Mouse (Mus musculus) CH12.LX (cell line): Measurements from ENCODE around the gene Rfxap. TPM values are rescaled to one million over a fixed set of nuclear protein-coding genes. Genes with fewer than 3 reads are reported as not detected.

Experiments used
- DNase-seq: peaks from one replicate; pipeline ENCODE4 v3.0.0-alpha.2; 2013; ENCODE audit errors: extremely low read depth
- H3K27ac ChIP-seq: 2 replicates; pipeline ENCODE4 v1.5.1; 2012; ENCODE audit warnings: low read depth, mild to moderate bottlenecking, control low read depth, moderate library complexity; ENCODE audit not compliant: insufficient read depth
- H3K27me3 ChIP-seq: replicated peaks from 2 replicates; pipeline ENCODE3; 2012; ENCODE audit warnings: inconsistent platforms
- H3K36me3 ChIP-seq, 2 experiments: replicated peaks in 1 of 2; 2 replicates each; pipeline versions ENCODE3 to v1.6.1; 2012; ENCODE audit warnings: inconsistent platforms in 1 of 2, low read length in 1 of 2, mild to moderate bottlenecking in 1 of 2, mixed read lengths in 1 of 2, moderate library complexity in 1 of 2; ENCODE audit not compliant: control insufficient read depth in 1 of 2, insufficient read depth in 1 of 2
- H3K4me1 ChIP-seq, 2 experiments: 2 replicates each; pipeline ENCODE4 v1.6.1; 2012; ENCODE audit warnings: inconsistent platforms in 1 of 2, moderate library complexity in 1 of 2; ENCODE audit not compliant: insufficient read depth in 2 of 2, control insufficient read depth in 1 of 2
- H3K4me2 ChIP-seq: 2 replicates; pipeline ENCODE4 v1.6.1; 2012; ENCODE audit warnings: low read depth, mild to moderate bottlenecking, control low read depth; ENCODE audit not compliant: poor library complexity, insufficient read depth, severe bottlenecking
- H3K4me3 ChIP-seq, 3 experiments: fragments of 150-350 bp in 1 of 3; sonication (generic) in 1 of 3; replicated peaks in 1 of 3; 2 replicates each; pipeline versions ENCODE3 to v1.5.1; 2011 to 2012; ENCODE audit warnings: low read depth in 2 of 3, low read length in 2 of 3, mild to moderate bottlenecking in 2 of 3, moderate library complexity in 2 of 3, control low read depth in 1 of 3, improper control_type of control experiment in 1 of 3, inconsistent platforms in 1 of 3, mixed read lengths in 1 of 3; ENCODE audit not compliant: poor library complexity in 1 of 3
- H3K79me2 ChIP-seq: replicated peaks from 2 replicates; pipeline ENCODE4 v1.6.1; 2012; ENCODE audit warnings: mild to moderate bottlenecking, moderate library complexity; ENCODE audit not compliant: control insufficient read depth, poor library complexity, insufficient read depth, severe bottlenecking; ENCODE audit errors: extremely low read depth
- H3K9ac ChIP-seq: 2 replicates; pipeline ENCODE4 v1.6.1; 2012; ENCODE audit warnings: low read depth, mild to moderate bottlenecking, control low read depth, moderate library complexity; ENCODE audit not compliant: insufficient read depth
- H3K9me3 ChIP-seq: replicated peaks from 2 replicates; pipeline ENCODE3; 2012; ENCODE audit warnings: low read length, inconsistent platforms, mixed read lengths
- CHD1 ChIP-seq: IDR thresholded peaks from 2 replicates; pipeline ENCODE4 v1.6.1; 2012; ENCODE audit warnings: low read depth, low read length, improper control_type of control experiment, inconsistent platforms
- CHD2 ChIP-seq: IDR thresholded peaks from 2 replicates; pipeline ENCODE4 v1.6.1; 2011; ENCODE audit warnings: low read length, improper control_type of control experiment
- CTCF ChIP-seq, 2 experiments: IDR thresholded peaks in 1 of 2; conservative IDR thresholded peaks in 1 of 2; 2 replicates each; pipeline ENCODE4 v1.5.1; 2011 to 2012; ENCODE audit warnings: low read depth in 2 of 2, low read length in 2 of 2, improper control_type of control experiment in 1 of 2, inconsistent platforms in 1 of 2, mild to moderate bottlenecking in 1 of 2, moderate library complexity in 1 of 2
- ELF1 ChIP-seq: IDR thresholded peaks from 2 replicates; pipeline ENCODE4 v1.6.1; 2014; ENCODE audit warnings: low read depth, mild to moderate bottlenecking, inconsistent platforms, low read length, improper control_type of control experiment
- EP300 ChIP-seq: IDR thresholded peaks from 2 replicates; pipeline ENCODE4 v1.6.1; 2011; ENCODE audit warnings: low read length, improper control_type of control experiment
- JUND ChIP-seq: conservative IDR thresholded peaks from 2 replicates; pipeline ENCODE4 v1.6.1; 2011; ENCODE audit warnings: low read depth, low read length, improper control_type of control experiment
- RAD21 ChIP-seq: IDR thresholded peaks from 2 replicates; pipeline ENCODE4 v1.6.1; 2011; ENCODE audit warnings: low read depth, mild to moderate bottlenecking, low read length, improper control_type of control experiment, moderate library complexity
- SIN3A ChIP-seq: IDR thresholded peaks from 2 replicates; pipeline ENCODE4 v1.6.1; 2012; ENCODE audit warnings: low read length, improper control_type of control experiment, inconsistent platforms
- SMC3 ChIP-seq: IDR thresholded peaks from 2 replicates; pipeline ENCODE4 v1.6.1; 2011; ENCODE audit warnings: low read depth, low read length, improper control_type of control experiment
- UBTF ChIP-seq: IDR thresholded peaks from 2 replicates; pipeline ENCODE4 v1.6.1; 2012; ENCODE audit warnings: low read depth, mild to moderate bottlenecking, inconsistent platforms, low read length, improper control_type of control experiment, moderate library complexity
- ZC3H11A ChIP-seq: IDR thresholded peaks from 2 replicates; pipeline ENCODE4 v1.6.1; 2012; ENCODE audit warnings: low read depth, mild to moderate bottlenecking, inconsistent platforms, low read length, improper control_type of control experiment
- dilution Hi-C: fragments of 300-500 bp; cut with MboI; formaldehyde crosslinking; loops from 2 replicates; pipeline ENCODE4 v1.14.3; 2020; ENCODE audit warnings: low sequenced_read_pairs; ENCODE audit not compliant: extremely low pct_unique_long_range_greater_than_20kb, extremely low pct_ligation_motif_present
- in situ Hi-C: fragments of 300-500 bp; cut with MboI; formaldehyde crosslinking; loops from 3 replicates; pipeline ENCODE4 v1.14.3; 2019; ENCODE audit warnings: low sequenced_read_pairs, low pct_ligation_motif_present, low pct_unique_long_range_greater_than_20kb, mixed read lengths
- polyA plus RNA-seq: library from polyadenylated mRNA; unstranded; fragments of >175 nt; gene quantifications from 2 replicates; pipeline ENCODE4 v1.2.1, GENCODE M21; 2012; ENCODE audit warnings: low read depth; ENCODE audit not compliant: insufficient read length
- total RNA-seq, 2 experiments: library from RNA; depleted of rRNA; stranded (reverse); fragments of 300-350 nt in 1 of 2; fragments of >200 nt in 1 of 2; gene quantifications; 2 replicates each; pipeline ENCODE4 v1.2.3; 2012 to 2014

Rfxap gene
- total and polyA plus RNA-seq, 3 experiments: 25.8 to 38.8 (median 27.9) TPM

DNA sequence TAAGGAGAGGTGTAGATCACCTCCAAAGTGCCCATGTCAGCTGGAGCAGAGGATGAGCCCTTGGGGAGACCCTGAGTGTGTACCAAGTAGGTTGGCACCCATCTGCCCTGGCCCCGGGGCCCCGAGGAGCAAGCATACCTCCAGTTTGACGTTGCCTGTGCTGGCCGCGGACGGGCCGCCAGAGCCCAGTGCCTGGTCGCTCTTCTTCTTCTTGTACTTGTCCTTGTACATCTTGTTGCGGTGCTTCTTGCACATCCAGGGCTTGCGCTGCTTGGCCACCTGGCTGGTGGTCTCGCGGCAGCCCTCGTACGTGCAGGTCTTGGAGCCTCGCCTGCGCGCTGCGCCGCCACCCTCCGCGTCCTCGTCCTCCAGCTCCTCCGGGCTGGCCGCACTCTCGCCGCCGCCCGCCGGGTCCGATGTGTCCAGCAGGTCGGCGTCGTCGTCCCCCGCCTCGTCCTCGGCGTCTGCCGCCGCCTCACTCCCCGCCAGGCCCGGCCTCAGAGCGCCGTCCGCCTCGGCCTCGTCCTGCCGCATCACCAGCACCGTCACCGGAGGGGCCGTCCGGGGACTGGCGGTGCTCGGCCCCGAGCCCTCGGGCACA, 430 bp downstream of the Rfxap start:
- dilution Hi-C loops (no loop called here), in situ Hi-C loops (loop anchor here (25.0 kb wide), 1 partner anchor 445 kb away; the partner anchor contains the start of gene Postn)
- Histone ChIP-seq H3K4me1 (peaks cover 0 to 23% of the 10 kb centered on the region in 2 experiments; a peak in 3 of 4 replicates), H3K9me3 (no peaks in the 10 kb centered on the region), H3K9ac (peak overlapping the region; percentile 60), H3K27me3 (no peaks in the 10 kb centered on the region), H3K4me3 (peak overlapping the region; percentile 74 to 93 (median 79)), H3K4me2 (peak overlapping the region; percentile 58; the same call in 1 of the 2 replicates), H3K27ac (peak overlapping the region; percentile 14; the same call in 1 of the 2 replicates), H3K36me3 (peaks cover 10 to 23% of the 10 kb centered on the region in 2 experiments), H3K79me2 (peaks cover 10% of the 10 kb centered on the region)
- peak; percentile 10 for DNase-seq
- TF ChIP-seq CHD2 (no peak), UBTF (peak; percentile 75; the same call in 1 of the 2 replicates), SIN3A (peak; percentile 9; the same call in 1 of the 2 replicates)

DNA sequence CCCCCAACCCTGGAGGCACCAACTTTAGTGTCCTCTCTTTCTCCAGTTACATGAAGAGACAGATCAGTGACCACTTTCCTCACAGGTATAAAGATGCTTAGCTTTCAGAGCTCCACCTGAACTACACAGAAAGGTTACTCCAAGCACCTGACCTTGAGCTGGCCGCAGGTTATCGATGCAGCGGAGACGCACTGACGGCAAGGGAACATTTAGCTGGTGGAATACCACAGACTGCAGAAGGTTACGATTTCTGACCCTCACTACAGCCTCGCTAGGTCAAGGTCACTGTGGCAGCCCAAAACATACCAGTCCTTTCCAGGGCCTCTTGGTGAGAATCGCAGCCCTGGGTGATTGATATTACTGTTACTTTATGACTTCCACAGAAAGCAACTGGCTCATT, 3.9 kb downstream of the Rfxap start:
- in situ Hi-C loops: loop anchor here (25.0 kb wide), 1 partner anchor 441 kb away; the partner anchor contains the start of gene Postn
- DNase-seq: no peak
- Histone ChIP-seq H3K9ac (no peak overlapping the region), H3K79me2 (peaks cover 10% of the 10 kb centered on the region), H3K4me1 (peaks cover 0 to 18% of the 10 kb centered on the region in 2 experiments; a peak in 3 of 4 replicates), H3K36me3 (peaks cover 10 to 23% of the 10 kb centered on the region in 2 experiments), H3K9me3 (no peaks in the 10 kb centered on the region), H3K27me3 (no peaks in the 10 kb centered on the region), H3K4me3 (no peak overlapping the region), H3K27ac (no peak overlapping the region), H3K4me2 (no peak overlapping the region)
- TF ChIP-seq ELF1: no peak
- TF ChIP-seq ZC3H11A: no peak
- no peak for TF ChIP-seq RAD21
- no peak for TF ChIP-seq JUND
- TF ChIP-seq EP300: no peak
- dilution Hi-C loops: no loop called here

DNA sequence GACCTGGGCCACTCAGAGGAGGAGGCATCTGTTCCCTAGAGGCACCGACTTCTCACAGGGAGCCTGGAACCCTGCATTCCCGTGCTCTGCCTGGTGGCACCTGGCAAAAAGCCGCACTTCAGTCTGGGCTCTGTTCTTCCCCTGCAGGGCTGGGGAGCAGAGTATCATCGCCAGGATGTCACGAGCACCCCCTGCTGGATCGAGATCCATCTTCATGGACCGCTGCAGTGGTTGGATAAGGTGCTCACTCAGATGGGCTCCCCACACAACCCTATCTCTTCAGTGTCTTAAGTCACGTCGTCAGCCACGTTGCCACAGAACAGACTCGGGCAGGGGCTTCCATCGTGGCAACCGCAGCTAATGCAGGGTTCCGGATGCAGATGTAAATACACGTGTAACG, 10.4 kb downstream of the Rfxap start:
- peak; percentile 10 for DNase-seq
- H3K27ac ChIP-seq: no peak overlapping the region
- dilution Hi-C loops (no loop called here), in situ Hi-C loops (no loop called here)
- peak; percentile 37 for TF ChIP-seq RAD21
- peak in 1 of 2 experiments; percentile 66; a peak in 2 of 4 replicates for TF ChIP-seq CTCF (conservative IDR thresholded peaks at IDR 0.05 in 1 of 2, IDR thresholded peaks at IDR 0.05 in 1 of 2; ENCODE audit: low read depth in 2 of 2, low read length in 2 of 2)
- TF ChIP-seq CHD1: no peak
- peak; percentile 38 for TF ChIP-seq SMC3
- H3K4me3 ChIP-seq: no peak overlapping the region
- no peaks in the 10 kb centered on the region for H3K27me3 ChIP-seq
- peaks cover 8% of the 10 kb centered on the region for H3K9me3 ChIP-seq
- H3K79me2 ChIP-seq: no peaks in the 10 kb centered on the region
- H3K9ac ChIP-seq: no peak overlapping the region
- peaks cover 0 to 2% of the 10 kb centered on the region in 2 experiments for H3K36me3 ChIP-seq
- no peaks in the 10 kb centered on the region for H3K4me1 ChIP-seq
- H3K4me2 ChIP-seq: no peak overlapping the region
